Mouse (Mus musculus) layer of hippocampus, postnatal 14 days (tissue): ENCODE data around the gene Zc3hav1. TPM values are rescaled to one million over a fixed set of nuclear protein-coding genes. Genes with fewer than 3 reads are reported as not detected.

Source experiments
- DNase-seq, 2 experiments: peaks; one replicate each; pipeline ENCODE4 v3.0.0; 2021 to 2022; ENCODE audit warnings: low spot score in 2 of 2, mixed read lengths in 1 of 2
- total RNA-seq, 2 experiments: library from RNA; stranded (reverse); gene quantifications; 2 replicates each; pipeline ENCODE4 v1.2.3; 2021

The Zc3hav1 gene
- total RNA-seq, 2 experiments from 2014 or later, result 2.8 to 3.3 TPM

DNA sequence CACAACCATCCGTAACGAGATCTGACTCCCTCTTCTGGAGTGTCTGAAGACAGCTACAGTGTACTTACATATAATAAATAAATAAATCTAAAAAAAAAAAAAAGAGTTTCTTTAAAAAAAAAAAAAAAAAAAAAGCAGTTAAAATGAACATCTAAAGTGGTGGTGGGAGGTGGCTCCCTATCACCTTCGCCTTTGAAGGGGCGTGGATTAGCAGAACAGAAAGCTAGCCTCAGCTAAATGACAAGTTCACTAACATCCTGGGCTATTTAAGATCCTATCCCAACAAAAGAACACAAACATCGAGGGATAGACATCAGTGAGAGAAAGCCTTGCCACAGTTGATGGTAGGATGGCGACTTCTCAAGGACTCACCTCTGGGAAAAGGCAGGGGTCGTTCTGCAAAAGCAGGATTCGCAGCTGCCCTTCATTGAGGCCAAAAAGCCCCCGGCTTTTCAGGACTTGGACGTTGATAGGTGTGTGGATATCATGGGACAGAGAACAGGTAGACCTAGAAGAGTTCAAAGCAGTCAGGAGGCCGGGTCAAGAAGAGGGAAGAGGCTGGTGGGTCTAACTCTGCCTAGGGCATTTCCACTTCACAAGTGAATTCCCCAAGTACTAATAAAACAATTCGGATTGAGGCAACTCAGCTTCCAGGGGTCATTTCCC is 56.7 kb downstream of the Zc3hav1 start:
- no peak for DNase-seq

DNA sequence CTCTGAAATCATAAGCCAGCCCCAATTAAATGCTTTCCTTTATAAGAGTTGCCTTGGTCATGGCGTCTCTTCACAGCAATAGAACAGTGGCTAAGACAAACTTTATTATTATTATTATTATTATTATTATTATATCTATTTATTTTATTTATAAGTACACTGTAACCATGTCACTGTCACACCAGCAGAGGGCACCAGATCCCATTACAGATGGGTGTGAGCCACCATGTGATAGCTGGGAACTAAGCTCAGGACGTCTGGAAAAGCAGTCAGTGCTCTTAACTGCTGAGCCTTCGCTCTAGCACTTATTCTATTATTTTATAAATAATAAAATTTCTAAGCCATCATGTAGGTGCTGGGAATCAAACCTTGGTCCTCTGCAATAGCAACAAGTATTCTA is 60.7 kb downstream of the Zc3hav1 start:
- DNase-seq, result no peak

DNA sequence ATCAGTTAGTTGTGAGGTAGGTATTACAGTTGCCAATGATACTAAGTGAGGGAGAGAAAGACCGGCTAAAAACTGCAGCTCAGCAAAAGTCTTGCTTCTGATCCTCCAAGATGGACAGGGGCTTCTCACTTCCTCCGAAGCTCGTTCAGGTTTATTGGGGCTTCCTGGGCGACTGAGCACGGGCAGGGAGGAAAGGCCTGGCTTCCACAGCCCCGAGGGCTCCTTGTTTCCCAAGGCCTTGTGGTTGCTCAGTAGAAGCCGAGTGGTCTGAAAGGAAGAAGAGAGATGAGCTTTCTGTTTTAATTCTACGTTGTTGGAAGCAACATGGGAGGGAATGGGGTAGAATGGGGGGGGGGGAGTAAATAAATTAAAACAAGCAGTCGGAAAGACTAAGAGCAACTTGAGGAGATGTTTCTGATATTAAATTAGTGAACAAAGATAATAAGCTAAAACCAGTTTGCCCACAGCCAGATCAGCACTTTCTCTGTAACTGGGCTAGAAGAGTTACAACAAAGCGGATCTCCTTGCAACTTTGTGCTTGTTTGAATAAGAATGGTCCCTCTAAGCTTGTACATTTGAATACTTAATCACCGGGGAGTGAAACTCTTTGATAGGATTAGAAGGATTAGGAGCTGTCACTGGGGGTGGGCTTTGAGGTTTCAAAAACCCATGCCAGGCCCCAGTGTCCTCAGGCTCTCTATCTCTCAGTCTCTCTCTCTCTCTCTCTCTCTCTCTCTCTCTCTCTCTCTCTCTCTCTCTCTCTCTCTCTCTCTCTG is 61.3 kb downstream of the Zc3hav1 start:
- DNase-seq, result no peak

DNA sequence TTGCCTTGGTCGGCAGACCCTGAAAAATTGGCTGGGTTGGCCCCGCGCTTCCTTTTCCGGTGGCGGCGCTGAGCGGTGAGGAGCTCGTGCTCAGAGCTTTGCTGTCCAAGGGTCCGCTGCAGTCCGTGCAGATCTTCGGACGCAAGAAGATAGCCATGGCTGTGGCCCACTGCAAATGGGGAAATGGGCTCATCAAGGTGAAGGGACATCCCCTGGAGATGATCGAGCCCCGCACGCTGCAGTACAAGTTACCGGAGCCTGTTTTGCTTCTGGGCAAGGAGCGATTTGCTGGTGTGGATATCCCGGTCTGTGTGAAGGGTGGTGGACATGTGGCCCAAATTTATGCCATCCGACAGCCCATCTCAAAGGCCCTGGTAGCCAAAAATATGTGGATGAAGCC is 70.0 kb downstream of the Zc3hav1 start:
- no peak for DNase-seq

DNA sequence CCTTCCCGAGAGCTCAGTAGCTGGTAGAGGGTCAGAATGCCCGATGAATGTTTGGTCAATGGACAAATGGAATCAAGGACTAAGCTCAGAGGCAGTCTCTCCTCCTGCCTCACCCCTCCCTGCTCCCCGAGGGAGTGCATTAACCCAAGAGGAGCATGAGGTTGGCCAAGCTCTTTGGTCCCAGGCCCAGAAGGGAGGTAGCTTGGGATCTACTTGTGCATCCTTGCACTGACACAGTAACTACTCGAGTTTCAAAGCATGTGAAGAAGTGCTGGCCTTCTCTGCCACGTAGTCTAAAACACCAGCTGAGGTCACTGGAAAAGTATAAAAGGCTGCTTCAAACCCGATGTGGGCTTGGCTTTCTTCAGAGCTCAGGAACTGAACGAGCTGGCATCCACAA is 89.9 kb downstream of the Zc3hav1 start:
- no peak for DNase-seq

DNA sequence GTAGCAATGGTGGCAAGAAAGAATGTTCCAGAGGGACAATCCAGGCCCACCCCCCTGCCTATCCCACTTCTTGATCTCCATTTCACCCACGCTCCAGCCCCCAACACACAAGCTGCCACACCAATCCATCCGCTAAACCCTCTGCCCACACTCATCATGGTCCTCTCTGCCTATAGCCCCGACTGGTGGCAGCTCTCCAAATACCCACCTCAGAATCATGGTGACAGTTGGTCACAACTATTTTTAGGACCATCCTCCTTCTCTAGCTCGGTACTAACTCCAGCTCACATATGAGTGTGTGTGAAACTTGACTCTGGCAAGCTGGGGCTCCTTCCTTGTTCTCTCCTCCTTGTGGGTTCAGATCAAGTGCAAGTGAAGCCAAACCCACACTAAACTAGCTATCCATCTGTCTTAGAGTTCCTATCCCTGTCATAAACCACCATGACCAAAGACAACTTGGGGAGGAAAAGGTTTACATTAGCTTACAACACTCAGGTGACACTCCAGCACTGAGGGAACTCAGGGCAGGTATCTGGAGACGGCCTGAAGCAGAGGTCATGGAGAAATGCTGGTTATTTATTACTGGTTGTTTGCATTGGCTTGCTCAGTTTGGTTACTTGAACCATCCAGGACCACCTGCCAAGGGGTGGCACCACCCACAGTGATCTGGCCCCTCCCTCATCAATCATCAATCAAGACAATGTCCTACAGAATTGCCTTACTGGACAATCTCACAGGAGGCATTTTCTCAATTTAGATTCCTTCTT is 90.8 kb downstream of the Zc3hav1 start:
- DNase-seq, result no peak

DNA sequence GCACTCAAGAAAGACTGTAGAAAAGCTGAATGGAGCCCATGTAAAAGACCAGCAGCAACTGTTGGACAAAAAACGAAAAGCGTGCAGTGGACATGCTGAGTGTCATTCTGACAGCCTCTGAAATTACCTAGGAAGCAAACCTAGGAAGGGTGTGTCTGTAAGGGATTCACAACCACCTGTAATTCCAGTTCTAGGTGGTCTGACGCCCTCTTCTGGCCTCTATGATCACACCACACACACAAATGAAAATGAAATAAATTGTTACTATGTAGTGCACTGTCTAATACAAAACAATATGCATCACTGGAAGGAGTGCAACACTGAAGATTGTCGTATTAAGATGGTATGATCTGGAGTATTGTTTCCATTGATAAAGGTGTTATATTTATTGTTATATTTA is 92.5 kb downstream of the Zc3hav1 start:
- no peak for DNase-seq

DNA sequence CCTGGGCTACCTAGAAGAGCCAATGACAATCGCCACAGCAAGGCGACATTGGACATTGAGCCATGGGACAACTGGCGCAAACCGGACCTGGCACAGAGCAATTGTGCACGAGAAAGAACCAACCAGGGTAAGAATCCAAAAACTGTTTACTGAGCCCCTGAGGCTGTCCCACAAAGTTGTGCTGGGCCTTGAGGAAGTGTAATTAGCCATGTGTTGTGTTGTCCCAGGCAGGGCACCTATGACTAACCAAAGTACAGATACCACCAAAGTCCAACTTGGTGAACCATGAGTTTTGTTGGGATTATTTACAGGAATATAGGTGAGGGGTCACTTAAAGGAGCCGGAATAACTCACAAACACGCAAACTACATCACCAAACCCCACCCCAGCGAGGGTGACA is 96.9 kb downstream of the Zc3hav1 start:
- no peak for DNase-seq

DNA sequence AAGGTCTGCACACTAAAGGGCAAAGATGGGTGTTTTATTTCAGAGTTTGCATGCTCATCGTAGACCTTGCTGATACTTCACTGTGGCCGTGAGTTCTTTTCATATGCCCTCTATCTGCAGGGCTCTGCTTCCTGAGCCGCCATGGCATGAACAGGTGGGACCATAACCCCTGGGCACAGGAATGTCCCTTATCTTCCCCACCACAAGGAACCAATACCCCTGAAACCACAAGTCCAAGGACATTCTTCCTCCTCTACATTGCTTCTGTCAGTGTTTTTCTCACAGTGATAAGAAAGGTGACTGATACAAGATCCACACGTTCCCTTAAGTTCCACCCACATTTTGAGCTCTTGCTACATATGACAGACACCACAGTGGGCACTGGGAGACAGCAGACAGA is 97.6 kb downstream of the Zc3hav1 start:
- no peak for DNase-seq

DNA sequence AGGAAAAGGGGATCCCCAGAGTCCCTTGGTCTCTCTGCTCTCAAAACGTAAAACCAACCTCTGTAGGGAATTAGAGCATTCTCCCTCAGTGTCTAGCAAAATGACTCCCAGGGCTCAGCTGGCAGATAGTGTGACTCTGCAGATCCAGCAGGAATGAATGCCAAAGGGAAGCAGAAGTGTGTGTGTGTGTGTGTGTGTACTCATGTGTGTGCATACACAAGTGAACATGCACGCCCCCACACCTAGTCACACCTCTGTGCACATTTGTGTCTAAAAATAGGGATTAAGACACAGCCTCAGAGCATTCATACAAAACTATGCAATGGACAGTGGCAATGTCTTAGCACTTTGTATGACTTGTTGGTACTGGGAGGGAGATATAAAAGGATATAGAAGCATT is 98.6 kb downstream of the Zc3hav1 start:
- DNase-seq, result no peak

Other genes with a start within 250 kb of the Zc3hav1 start
- not detected for gene Tmem213, start 245.3 kb downstream of the Zc3hav1 start, total RNA-seq
- 1 to 10 TPM; 4.9 to 6.5 TPM for gene Atp6v0a4, start 230.0 kb downstream of the Zc3hav1 start, total RNA-seq
- gene D630045J12Rik, start 100.6 kb downstream of the Zc3hav1 start, total RNA-seq, result 10 to 100 TPM; 39.6 to 41.8 TPM
- gene Zc3hav1l, start 55.3 kb downstream of the Zc3hav1 start, total RNA-seq, result 1 to 10 TPM; 3.1 to 3.5 TPM
- gene Ttc26, start 26.9 kb upstream of the Zc3hav1 start, total RNA-seq, result 1 to 10 TPM; 8.8 to 9.8 TPM
- gene Ubn2, start 79.3 kb upstream of the Zc3hav1 start, total RNA-seq, result 10 to 100 TPM; 38.0 to 38.7 TPM
- 10 to 100 TPM; 52.0 to 55.9 TPM for gene Fmc1, start 178.9 kb upstream of the Zc3hav1 start, total RNA-seq
- 100 to 1,000 TPM; 161 to 187 TPM for gene Luc7l2, start 196.7 kb upstream of the Zc3hav1 start, total RNA-seq